Mouse (Mus musculus) lung, embryonic 16.5 days (tissue): ENCODE results near the gene Magi2. TPM values are rescaled to one million over a fixed set of nuclear protein-coding genes. Genes with fewer than 3 reads are reported as not detected.

ENCODE experiments used
- ATAC-seq: fragments of 200-750 bp; cut with Nextera tagmentation; 2 replicates; pipeline ENCODE4 v1.8.0; 2017; ENCODE audit warnings: low read depth, mild to moderate bottlenecking, moderate library complexity
- H3K27ac ChIP-seq: fragments of 300-500 bp; sonication (generic); 2 replicates; pipeline ENCODE4 v1.5.1; 2014; ENCODE audit warnings: mild to moderate bottlenecking, control low read depth, low read length
- H3K27me3 ChIP-seq: fragments of 300-500 bp; sonication (generic); 2 replicates; pipeline ENCODE4 v1.6.1; 2014; ENCODE audit warnings: low read depth, low read length, mixed read lengths; ENCODE audit not compliant: control insufficient read depth, insufficient read depth
- H3K36me3 ChIP-seq: fragments of 300-500 bp; sonication (generic); 2 replicates; pipeline ENCODE4 v1.6.1; 2014; ENCODE audit warnings: low read length; ENCODE audit not compliant: control insufficient read depth, insufficient read depth
- H3K4me1 ChIP-seq: fragments of 300-500 bp; sonication (generic); replicated peaks from 2 replicates; pipeline ENCODE4 v1.6.1; 2014; ENCODE audit warnings: low read length, mixed read lengths; ENCODE audit not compliant: control insufficient read depth, insufficient read depth
- H3K4me2 ChIP-seq: fragments of 300-500 bp; sonication (generic); 2 replicates; pipeline ENCODE4 v1.6.1; 2014; ENCODE audit warnings: low read depth, low read length, control low read depth
- H3K4me3 ChIP-seq: fragments of 300-500 bp; sonication (generic); 2 replicates; pipeline ENCODE4 v1.5.1; 2014; ENCODE audit warnings: mild to moderate bottlenecking, low read length, control low read depth
- H3K9ac ChIP-seq: fragments of 300-500 bp; sonication (generic); 2 replicates; pipeline ENCODE4 v1.6.1; 2014; ENCODE audit warnings: low read length, control low read depth
- H3K9me3 ChIP-seq: fragments of 300-500 bp; sonication (generic); 2 replicates; pipeline ENCODE4 v1.6.1; 2016; ENCODE audit warnings: low read length; ENCODE audit not compliant: control insufficient read depth
- WGBS: fragments of 180-500 bp; shearing (Covaris S2); extraction: QIAGEN DNeasy Blood & Tissue Kit; methylation state at CpG from one replicate; pipeline ENCODE4 v1.1.7; 2014; 5-methylcytosine and 5-hydroxymethylcytosine counted together
- polyA plus RNA-seq: library from polyadenylated mRNA; unstranded; fragments of >200 nt; fragmentation: Nextera tagmentation; extraction: Ambion mirVana; gene quantifications from 2 replicates; pipeline ENCODE4 v1.2.1, GENCODE M21; 2015

Magi2 gene
- polyA plus RNA-seq, 1 experiment from 2014 or later = 2.5 TPM

GRCm38 (mm10) chr5:20140662-20141444, 914.0 kb downstream of the Magi2 start:
- Histone ChIP-seq H3K4me3 (no peak overlapping the region), H3K4me2 (no peak overlapping the region), H3K9me3 (no peaks in the 10 kb centered on the region), H3K4me1 (no peaks in the 10 kb centered on the region), H3K36me3 (no peaks in the 10 kb centered on the region), H3K27ac (no peak overlapping the region), H3K9ac (no peak overlapping the region), H3K27me3 (no peaks in the 10 kb centered on the region)
- 39% methylated on average over 10 of the region's 10 CpGs for WGBS
- no peak for ATAC-seq

GRCm38 (mm10) chr5:20153359-20154125, 926.7 kb downstream of the Magi2 start:
- no peaks in the 10 kb centered on the region for H3K4me1 ChIP-seq
- H3K9me3 ChIP-seq = no peaks in the 10 kb centered on the region
- 49% methylated on average over 3 of the region's 3 CpGs for WGBS
- ATAC-seq = no peak
- H3K27me3 ChIP-seq = no peaks in the 10 kb centered on the region
- no peaks in the 10 kb centered on the region for H3K36me3 ChIP-seq
- no peak overlapping the region for H3K4me3 ChIP-seq
- no peak overlapping the region for H3K4me2 ChIP-seq
- no peak overlapping the region for H3K9ac ChIP-seq
- H3K27ac ChIP-seq = no peak overlapping the region

GRCm38 (mm10) chr5:20196765-20197164, 969.9 kb downstream of the Magi2 start:
- no peaks in the 10 kb centered on the region for H3K36me3 ChIP-seq
- no peak for ATAC-seq
- H3K4me2 ChIP-seq = no peak overlapping the region; the same call in 1 of the 2 replicates
- H3K9ac ChIP-seq = no peak overlapping the region
- 45% methylated on average over 5 of the region's 5 CpGs for WGBS
- H3K4me1 ChIP-seq = no peaks in the 10 kb centered on the region; the same call in 1 of the 2 replicates
- no peaks in the 10 kb centered on the region for H3K9me3 ChIP-seq
- H3K4me3 ChIP-seq = no peak overlapping the region
- H3K27me3 ChIP-seq = no peaks in the 10 kb centered on the region
- H3K27ac ChIP-seq = no peak overlapping the region

GRCm38 (mm10) chr5:20197395-20197794, 970.6 kb downstream of the Magi2 start:
- H3K27me3 ChIP-seq = no peaks in the 10 kb centered on the region
- H3K4me3 ChIP-seq = no peak overlapping the region
- H3K9ac ChIP-seq = no peak overlapping the region
- 39% methylated on average over 9 of the region's 9 CpGs for WGBS
- peak overlapping the region; percentile 23; the same call in 1 of the 2 replicates for H3K4me2 ChIP-seq
- no peak overlapping the region for H3K27ac ChIP-seq
- ATAC-seq = peak; percentile 65
- H3K36me3 ChIP-seq = no peaks in the 10 kb centered on the region
- H3K4me1 ChIP-seq = no peaks in the 10 kb centered on the region; the same call in 1 of the 2 replicates
- no peaks in the 10 kb centered on the region for H3K9me3 ChIP-seq

GRCm38 (mm10) chr5:20201348-20201747, 974.5 kb downstream of the Magi2 start:
- H3K4me1 ChIP-seq = no peaks in the 10 kb centered on the region; the same call in 1 of the 2 replicates
- no peak overlapping the region for H3K27ac ChIP-seq
- ATAC-seq = no peak
- H3K9ac ChIP-seq = no peak overlapping the region
- H3K9me3 ChIP-seq = no peaks in the 10 kb centered on the region
- H3K27me3 ChIP-seq = no peaks in the 10 kb centered on the region
- no peak overlapping the region for H3K4me3 ChIP-seq
- H3K36me3 ChIP-seq = no peaks in the 10 kb centered on the region
- no peak overlapping the region for H3K4me2 ChIP-seq
- WGBS = 60% methylated on average over 1 of the region's 1 CpGs

- Histone ChIP-seq H3K27ac (no peak overlapping the region), H3K4me2 (no peak overlapping the region), H3K4me1 (no peaks in the 10 kb centered on the region), H3K4me3 (no peak overlapping the region), H3K9ac (no peak overlapping the region), H3K36me3 (no peaks in the 10 kb centered on the region), H3K9me3 (no peaks in the 10 kb centered on the region), H3K27me3 (no peaks in the 10 kb centered on the region)
- WGBS = 78% methylated on average over 2 of the region's 2 CpGs
- ATAC-seq = no peak
Observed at GRCm38 (mm10) chr5:20208110-20208509, 981.3 kb downstream of the Magi2 start.

GRCm38 (mm10) chr5:20213299-20213698, 986.5 kb downstream of the Magi2 start:
- Histone ChIP-seq H3K4me3 (no peak overlapping the region), H3K9me3 (no peaks in the 10 kb centered on the region), H3K9ac (no peak overlapping the region), H3K36me3 (no peaks in the 10 kb centered on the region), H3K27ac (no peak overlapping the region), H3K27me3 (no peaks in the 10 kb centered on the region), H3K4me1 (no peaks in the 10 kb centered on the region), H3K4me2 (no peak overlapping the region)
- WGBS = 49% methylated on average over 2 of the region's 2 CpGs
- ATAC-seq = no peak

- peak; percentile 45; the same call in 1 of the 2 replicates for ATAC-seq
- Histone ChIP-seq H3K36me3 (no peaks in the 10 kb centered on the region), H3K27me3 (no peaks in the 10 kb centered on the region), H3K9ac (no peak overlapping the region), H3K9me3 (no peaks in the 10 kb centered on the region), H3K4me3 (no peak overlapping the region), H3K4me2 (no peak overlapping the region), H3K27ac (no peak overlapping the region), H3K4me1 (no peaks in the 10 kb centered on the region)
- WGBS = 63% methylated on average over 6 of the region's 6 CpGs
Observed at GRCm38 (mm10) chr5:20226471-20227210, 999.8 kb downstream of the Magi2 start.
